Mouse (Mus musculus) kidney, embryonic 15.5 days (tissue): ENCODE measurements around the gene Drd4. TPM values are rescaled to one million over a fixed set of nuclear protein-coding genes. Genes with fewer than 3 reads are reported as not detected.

Experiments
- ATAC-seq: fragments of 200-750 bp; cut with Nextera tagmentation; replicated peaks from 2 replicates; pipeline ENCODE4 v1.8.0; 2017; ENCODE audit warnings: moderate TSS enrichment; ENCODE audit not compliant: low FRiP score
- H3K27ac ChIP-seq: fragments of 300-500 bp; sonication (generic); 2 replicates; pipeline ENCODE4 v1.5.1; 2015; ENCODE audit warnings: mild to moderate bottlenecking, inconsistent platforms
- H3K27me3 ChIP-seq: fragments of 300-500 bp; sonication (generic); 2 replicates; pipeline ENCODE4 v1.6.1; 2015; ENCODE audit warnings: inconsistent platforms
- H3K36me3 ChIP-seq: fragments of 300-500 bp; sonication (generic); 2 replicates; pipeline ENCODE4 v1.6.1; 2015; ENCODE audit warnings: inconsistent platforms
- H3K4me1 ChIP-seq: fragments of 300-500 bp; sonication (generic); 2 replicates; pipeline ENCODE4 v1.6.1; 2015; ENCODE audit warnings: inconsistent platforms
- H3K4me2 ChIP-seq: fragments of 300-500 bp; sonication (generic); 2 replicates; pipeline ENCODE4 v1.6.1; 2015; ENCODE audit warnings: moderate library complexity, mild to moderate bottlenecking, inconsistent platforms
- H3K4me3 ChIP-seq: fragments of 300-500 bp; sonication (generic); replicated peaks from 2 replicates; pipeline ENCODE4 v1.5.1; 2015; ENCODE audit warnings: mild to moderate bottlenecking, inconsistent platforms
- H3K9ac ChIP-seq: fragments of 300-500 bp; sonication (generic); 2 replicates; pipeline ENCODE4 v1.6.1; 2015; ENCODE audit warnings: mild to moderate bottlenecking, inconsistent platforms
- H3K9me3 ChIP-seq: fragments of 300-500 bp; sonication (generic); replicated peaks from 2 replicates; pipeline ENCODE4 v1.6.1; 2016; ENCODE audit warnings: inconsistent platforms
- WGBS: fragments of 180-500 bp; shearing (Covaris S2); methylation state at CpG from one replicate; pipeline ENCODE4 v1.1.7; 2015; ENCODE audit warnings: mixed read lengths; 5-methylcytosine and 5-hydroxymethylcytosine counted together
- polyA plus RNA-seq: library from polyadenylated mRNA; unstranded; fragments of >200 nt; fragmentation: Nextera tagmentation; extraction: Ambion mirVana; gene quantifications from 2 replicates; pipeline ENCODE4 v1.2.1, GENCODE M21; 2015

Gene Drd4
- polyA plus RNA-seq, 1 experiment from 2014 or later, result 1.4 TPM

DNA sequence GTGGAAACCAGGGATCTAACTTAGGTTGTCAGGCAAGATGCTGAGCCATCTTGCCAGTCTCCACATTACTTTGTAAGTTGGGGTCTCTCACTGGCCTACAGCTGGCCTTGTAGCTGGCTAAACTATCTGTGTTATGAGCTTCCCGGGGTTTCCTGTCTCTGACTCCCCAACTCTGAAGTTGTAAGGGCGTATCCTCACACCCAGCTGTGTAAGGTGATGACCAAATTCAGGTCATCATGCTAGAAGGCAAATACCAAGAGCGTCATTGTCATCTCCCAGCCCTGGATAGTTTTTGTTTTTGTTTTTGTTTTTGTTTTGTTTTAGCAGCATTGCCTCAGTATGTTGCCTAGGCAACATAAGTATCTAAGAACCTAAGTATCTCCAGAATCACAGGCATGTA is 21.2 kb upstream of the Drd4 start:
- Histone ChIP-seq H3K4me2 (no peak overlapping the region), H3K36me3 (no peaks in the 10 kb centered on the region), H3K9me3 (no peaks in the 10 kb centered on the region), H3K9ac (no peak overlapping the region), H3K4me3 (no peak overlapping the region), H3K27ac (no peak overlapping the region), H3K4me1 (peaks cover 13% of the 10 kb centered on the region), H3K27me3 (no peaks in the 10 kb centered on the region)
- ATAC-seq, result no peak
- 88% methylated on average over 3 of the region's 3 CpGs for WGBS

DNA sequence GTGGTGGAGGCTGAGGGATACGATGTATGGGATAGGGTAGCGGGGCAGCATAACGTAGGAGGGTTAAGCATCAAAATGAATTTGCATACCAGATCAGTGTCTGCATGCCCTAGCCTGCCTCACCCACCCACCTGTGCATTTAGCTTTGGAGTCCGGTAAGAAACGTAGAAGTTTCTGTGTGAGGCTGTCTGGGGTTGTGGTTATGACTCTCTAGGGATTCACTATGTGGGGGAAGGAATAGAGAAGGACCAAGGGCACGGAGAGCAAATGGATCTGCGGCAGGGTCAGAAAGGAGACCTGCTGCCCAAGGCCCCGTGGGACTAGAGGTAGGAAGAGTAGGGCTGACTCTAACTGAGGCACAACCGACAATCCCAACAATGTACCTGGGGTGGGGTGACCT is 16.4 kb upstream of the Drd4 start:
- no peaks in the 10 kb centered on the region for H3K9me3 ChIP-seq
- H3K4me1 ChIP-seq, result peaks cover 41% of the 10 kb centered on the region
- H3K4me2 ChIP-seq, result no peak overlapping the region
- H3K4me3 ChIP-seq, result no peak overlapping the region
- H3K9ac ChIP-seq, result no peak overlapping the region
- H3K27ac ChIP-seq, result no peak overlapping the region
- H3K36me3 ChIP-seq, result no peaks in the 10 kb centered on the region
- WGBS, result 85% methylated on average over 9 of the region's 9 CpGs
- H3K27me3 ChIP-seq, result no peaks in the 10 kb centered on the region
- no peak for ATAC-seq

DNA sequence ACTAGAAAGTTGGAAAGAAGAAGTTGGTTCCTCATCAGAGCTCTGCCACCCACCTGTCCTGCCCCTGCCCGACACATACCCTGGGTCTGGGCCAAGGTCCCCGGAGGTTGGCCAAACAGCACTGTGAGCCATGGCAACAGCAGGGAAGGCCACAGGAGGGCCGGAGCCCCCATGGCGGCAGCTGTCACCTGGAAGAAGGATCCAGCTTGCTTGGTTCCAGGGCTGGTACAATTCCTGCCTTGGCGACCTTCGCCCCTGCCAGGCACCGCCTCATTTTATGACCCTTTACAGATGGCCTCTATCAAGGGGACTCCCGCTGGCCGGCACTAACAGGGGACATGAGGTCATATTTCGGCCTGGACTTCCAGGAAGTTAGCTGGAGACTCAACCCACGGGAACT is 15.3 kb upstream of the Drd4 start, which contains the start of gene Cdhr5:
Cdhr5 (minus strand) TSS at position 241 of the 400 bp plus-strand sequence.
- WGBS, result 31% methylated on average over 11 of the region's 11 CpGs
- H3K27ac ChIP-seq, result peak within 1 kb of the TSS; percentile 52; the same call in 1 of the 2 replicates

DNA sequence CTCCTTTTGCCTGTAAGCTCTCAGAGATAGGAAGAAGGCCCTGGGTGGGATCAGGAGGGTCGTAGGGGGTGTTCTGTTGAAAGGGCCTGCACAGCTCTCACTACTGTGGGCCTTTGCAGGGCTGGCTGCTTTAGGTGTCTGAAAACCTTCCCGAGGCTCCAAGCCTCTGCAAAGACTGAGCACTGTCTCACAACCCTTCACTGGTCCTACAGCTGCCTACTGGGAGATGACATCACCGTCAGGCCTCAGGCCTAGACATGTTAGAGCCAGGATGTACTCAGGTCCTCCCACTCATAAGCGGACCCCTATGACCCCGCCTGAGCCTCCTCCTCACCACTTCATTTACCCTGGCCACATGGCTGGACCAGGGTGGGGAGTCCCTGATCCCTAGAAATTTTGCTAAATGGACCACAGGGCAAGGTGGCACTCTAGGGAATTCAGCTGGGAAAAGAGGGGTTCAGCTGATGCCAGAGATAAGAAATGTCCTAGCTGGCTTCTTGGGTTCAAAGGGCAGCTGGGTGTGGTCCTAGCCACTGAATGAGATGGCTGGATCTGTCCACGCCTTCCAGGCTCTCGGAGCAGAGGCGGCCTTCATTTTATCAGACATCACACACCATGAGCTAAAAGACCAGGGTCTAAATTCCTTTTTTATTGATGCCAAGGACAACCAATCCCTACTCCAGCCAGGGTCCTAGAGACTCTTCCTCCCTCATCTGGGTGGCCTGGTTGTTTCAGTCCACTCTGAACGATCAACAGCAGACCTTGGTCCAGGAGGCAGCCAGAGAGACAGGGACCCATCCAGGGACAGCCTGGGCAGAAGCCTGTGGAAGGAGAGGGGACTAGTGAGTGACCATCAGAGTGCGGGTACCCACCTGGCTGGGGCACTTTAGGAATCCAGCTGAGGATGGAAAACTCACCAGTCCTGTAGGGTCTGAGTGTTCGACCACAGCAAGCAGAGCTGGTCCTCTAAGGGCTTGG is 13.8 kb upstream of the Drd4 start:
- Histone ChIP-seq H3K9ac (peak overlapping the region; percentile 23; the same call in 1 of the 2 replicates), H3K4me3 (peak overlapping the region; percentile 48)
- ATAC-seq, result no peak

More for the DNA sequence above, 15.3 kb upstream of the Drd4 start, which contains the start of gene Cdhr5:
- Histone ChIP-seq H3K9ac (0 out of 2 replicates have a peak within 1 kb of the TSS, but pooled peaks have one; percentile 12), H3K36me3 (no peaks in the 10 kb centered on the region), H3K27me3 (no peaks in the 10 kb centered on the region), H3K4me1 (peaks cover 41% of the 10 kb centered on the region), H3K9me3 (no peaks in the 10 kb centered on the region), H3K4me2 (peak within 1 kb of the TSS; percentile 24), H3K4me3 (no peak within 1 kb of the TSS)
- ATAC-seq, result no peak

DNA sequence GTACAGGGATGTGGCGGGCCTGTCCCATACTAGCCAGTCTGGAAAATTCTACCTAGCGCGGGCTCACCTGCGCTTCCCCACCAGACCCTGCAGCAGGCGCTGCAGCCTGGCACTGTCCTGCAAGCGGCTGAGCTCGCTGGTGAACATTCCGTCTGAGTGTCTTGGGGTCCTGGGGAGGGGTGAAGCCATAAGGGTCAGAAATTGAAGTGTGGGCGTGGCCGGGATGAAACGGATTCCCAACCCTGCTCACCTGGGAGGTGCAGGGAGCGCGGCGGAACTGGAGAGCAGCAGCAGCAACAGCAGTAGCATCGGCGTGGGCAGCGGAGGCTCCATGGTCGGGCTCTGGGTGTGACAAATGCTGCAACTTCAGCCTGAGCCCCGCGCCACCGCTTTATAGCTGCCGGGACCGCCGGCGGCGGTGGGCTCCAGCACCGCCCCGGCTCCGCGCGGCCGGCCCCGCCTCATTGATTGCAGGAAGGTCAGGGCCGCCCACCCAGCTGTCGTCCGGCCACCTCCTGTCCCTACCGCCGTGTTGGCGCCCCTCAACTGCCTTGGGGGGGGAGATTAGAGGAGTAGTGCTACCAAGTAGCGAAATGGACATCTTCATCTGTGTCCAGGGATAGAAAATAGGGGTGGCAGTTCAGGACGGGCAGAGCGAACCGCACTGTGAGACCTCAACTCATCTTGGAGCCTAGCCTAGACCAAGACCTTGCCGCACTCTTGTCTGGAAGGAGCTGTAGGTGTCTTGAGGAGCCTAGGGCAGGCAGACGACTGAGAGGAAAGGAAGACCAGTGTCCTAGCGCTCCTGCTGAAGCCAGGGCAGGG is 12.8 kb upstream of the Drd4 start, which contains the start of gene Sct:
Sct (minus strand) TSS at position 368 of the 825 bp plus-strand sequence.
- Histone ChIP-seq H3K4me1 (peaks cover 46% of the 10 kb centered on the region), H3K27me3 (no peaks in the 10 kb centered on the region), H3K36me3 (no peaks in the 10 kb centered on the region), H3K4me2 (peak within 1 kb of the TSS; percentile 88), H3K9me3 (no peaks in the 10 kb centered on the region), H3K9ac (peak within 1 kb of the TSS; percentile 51), H3K4me3 (peak within 1 kb of the TSS; percentile 48), H3K27ac (no peak within 1 kb of the TSS)
- ATAC-seq, result peak; percentile 52
- 2% methylated on average over 46 of the region's 46 CpGs for WGBS

More for the DNA sequence above, 13.8 kb upstream of the Drd4 start:
- Histone ChIP-seq H3K9me3 (no peaks in the 10 kb centered on the region), H3K4me1 (peaks cover 46% of the 10 kb centered on the region), H3K4me2 (peak overlapping the region; percentile 88), H3K27ac (no peak overlapping the region), H3K36me3 (no peaks in the 10 kb centered on the region), H3K27me3 (no peaks in the 10 kb centered on the region)
- WGBS, result 71% methylated on average over 11 of the region's 11 CpGs

DNA sequence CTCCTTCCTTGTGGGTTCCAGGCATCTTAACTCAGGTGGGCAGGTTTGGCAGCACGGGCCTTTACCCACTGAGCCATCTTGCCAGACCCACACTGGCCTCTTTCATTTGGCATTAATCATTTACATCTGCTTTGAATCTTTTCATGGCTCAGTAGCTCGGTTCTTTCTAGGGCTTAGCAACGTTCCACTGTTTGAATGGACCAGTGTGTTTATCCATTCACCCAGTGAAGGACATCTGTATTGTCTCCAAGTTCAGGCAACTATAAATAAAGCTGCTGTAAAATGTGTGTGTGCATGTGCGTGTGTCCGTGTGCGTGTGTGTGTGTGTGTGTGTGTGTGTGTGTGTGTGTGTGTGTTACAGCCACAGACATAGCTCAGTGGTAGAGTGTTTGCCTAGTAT is 10.4 kb upstream of the Drd4 start:
- Histone ChIP-seq H3K36me3 (no peaks in the 10 kb centered on the region), H3K9ac (no peak overlapping the region), H3K27ac (peak overlapping the region; percentile 70), H3K4me2 (no peak overlapping the region), H3K9me3 (no peaks in the 10 kb centered on the region), H3K27me3 (no peaks in the 10 kb centered on the region), H3K4me1 (peaks cover 35% of the 10 kb centered on the region), H3K4me3 (no peak overlapping the region)
- 59% methylated on average over 6 of the region's 6 CpGs for WGBS
- peak; percentile 57; the same call in 1 of the 2 replicates for ATAC-seq

DNA sequence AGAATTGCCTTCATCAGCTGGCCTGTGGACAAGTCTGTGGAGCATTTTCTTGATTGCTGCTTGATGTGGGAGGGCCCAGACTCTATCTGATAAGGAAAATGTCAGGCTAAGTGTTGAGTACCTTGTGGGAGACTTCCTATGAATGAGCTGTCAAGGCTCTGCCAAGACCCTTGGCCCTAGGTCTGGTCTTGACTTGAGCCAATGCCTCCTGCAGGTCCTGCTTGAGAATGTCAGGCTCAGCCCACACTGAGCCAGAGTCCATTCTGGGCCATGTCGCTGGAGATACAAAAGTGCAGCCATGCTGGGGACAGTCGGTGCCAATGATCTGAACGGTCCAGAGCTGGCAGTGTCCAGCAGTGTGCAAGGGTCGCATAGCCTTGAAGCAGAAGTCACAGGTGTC is 9.1 kb upstream of the Drd4 start:
- no peak overlapping the region for H3K4me3 ChIP-seq
- no peaks in the 10 kb centered on the region for H3K36me3 ChIP-seq
- no peaks in the 10 kb centered on the region for H3K27me3 ChIP-seq
- ATAC-seq, result no peak
- no peak overlapping the region for H3K4me2 ChIP-seq
- H3K9me3 ChIP-seq, result no peaks in the 10 kb centered on the region
- H3K9ac ChIP-seq, result no peak overlapping the region
- WGBS, result 84% methylated on average over 4 of the region's 4 CpGs
- H3K4me1 ChIP-seq, result peaks cover 22% of the 10 kb centered on the region
- no peak overlapping the region for H3K27ac ChIP-seq

DNA sequence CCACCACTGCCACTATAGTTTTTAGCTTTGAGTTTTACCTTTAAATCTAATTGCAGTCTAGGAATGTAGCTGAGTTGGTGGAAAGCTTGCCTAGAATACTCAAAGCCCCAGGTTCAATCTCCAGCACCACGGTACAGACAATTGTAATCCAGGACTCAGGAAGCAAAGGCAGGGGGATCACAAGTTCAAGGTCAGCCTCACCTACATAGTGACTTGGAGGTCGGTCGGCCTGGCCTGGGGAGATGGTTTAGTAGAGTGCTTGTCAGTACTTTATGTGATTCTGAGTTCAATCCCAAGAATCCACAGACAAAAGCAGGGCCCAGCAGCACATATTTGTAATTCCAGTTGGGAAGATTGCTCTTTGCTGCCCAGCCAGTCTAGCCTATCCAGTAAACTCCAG is 3.8 kb upstream of the Drd4 start:
- Histone ChIP-seq H3K4me1 (peaks cover 16% of the 10 kb centered on the region), H3K9me3 (no peaks in the 10 kb centered on the region), H3K36me3 (no peaks in the 10 kb centered on the region), H3K4me3 (no peak overlapping the region), H3K27me3 (peaks cover 32% of the 10 kb centered on the region), H3K9ac (no peak overlapping the region), H3K4me2 (no peak overlapping the region), H3K27ac (no peak overlapping the region)
- WGBS, result 79% methylated on average over 3 of the region's 3 CpGs
- ATAC-seq, result no peak

DNA sequence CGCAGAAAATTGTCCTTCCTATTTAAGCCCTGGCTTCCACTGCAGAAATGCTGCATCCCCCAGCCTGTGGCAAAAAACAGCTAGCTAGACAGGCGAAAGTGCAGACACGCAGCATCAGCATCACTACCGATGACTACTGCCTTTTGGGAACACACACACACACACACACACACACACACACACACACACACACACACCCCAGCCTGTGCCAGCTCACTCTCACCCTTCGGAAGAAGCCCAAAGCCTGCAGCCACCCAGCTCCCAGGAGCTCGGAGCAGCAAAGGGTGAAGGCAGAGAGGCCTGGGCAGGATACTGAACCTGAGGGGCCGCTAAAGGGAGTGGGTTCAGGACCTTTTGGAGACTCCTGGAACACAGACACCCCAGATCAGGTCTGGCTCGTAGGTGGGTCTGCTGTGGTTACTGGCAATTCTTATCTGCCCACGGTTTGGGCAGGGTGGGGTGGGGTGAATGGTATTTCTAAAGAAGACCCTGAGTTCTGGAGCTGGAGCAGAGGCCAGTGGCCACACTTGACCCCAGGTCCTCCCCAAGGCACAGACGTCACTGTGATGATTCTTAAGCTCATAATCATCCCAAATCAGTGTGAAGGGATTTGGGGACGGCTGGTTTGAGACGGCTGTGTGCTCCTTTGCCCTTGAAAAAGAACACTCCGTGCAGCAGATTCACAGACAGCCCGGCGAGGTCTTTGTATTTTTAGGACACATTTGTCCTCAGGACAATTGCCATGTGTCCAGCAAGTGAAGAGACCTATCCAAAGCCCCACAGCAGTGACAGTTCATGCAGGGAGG is 980 bp downstream of the Drd4 start:
- H3K9ac ChIP-seq, result peak overlapping the region; percentile 37; the same call in 1 of the 2 replicates
- peak overlapping the region; percentile 54 for H3K4me3 ChIP-seq
- H3K4me1 ChIP-seq, result peaks cover 33% of the 10 kb centered on the region
- peaks cover 12% of the 10 kb centered on the region for H3K36me3 ChIP-seq
- H3K27me3 ChIP-seq, result peaks cover 62% of the 10 kb centered on the region
- no peaks in the 10 kb centered on the region for H3K9me3 ChIP-seq
- H3K27ac ChIP-seq, result no peak overlapping the region
- H3K4me2 ChIP-seq, result peak overlapping the region; percentile 95
- WGBS, result 45% methylated on average over 15 of the region's 15 CpGs
- ATAC-seq, result no peak

DNA sequence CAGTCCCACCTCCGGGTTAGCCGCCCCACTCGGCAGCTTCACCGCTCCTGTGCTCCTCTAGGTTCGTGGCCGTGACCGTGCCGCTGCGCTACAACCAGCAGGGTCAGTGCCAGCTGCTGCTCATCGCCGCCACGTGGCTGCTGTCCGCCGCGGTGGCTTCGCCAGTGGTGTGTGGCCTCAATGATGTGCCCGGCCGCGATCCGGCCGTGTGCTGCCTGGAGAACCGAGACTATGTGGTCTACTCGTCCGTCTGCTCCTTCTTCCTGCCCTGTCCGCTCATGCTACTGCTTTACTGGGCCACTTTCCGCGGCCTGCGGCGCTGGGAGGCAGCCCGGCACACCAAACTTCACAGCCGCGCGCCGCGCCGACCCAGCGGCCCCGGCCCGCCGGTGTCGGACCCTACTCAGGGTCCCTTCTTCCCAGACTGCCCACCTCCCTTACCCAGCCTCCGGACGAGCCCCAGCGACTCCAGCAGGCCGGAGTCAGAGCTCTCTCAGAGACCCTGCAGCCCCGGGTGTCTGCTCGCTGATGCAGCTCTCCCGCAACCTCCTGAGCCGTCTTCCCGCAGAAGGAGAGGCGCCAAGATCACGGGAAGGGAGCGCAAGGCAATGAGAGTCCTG is 2.2 kb downstream of the Drd4 start:
- ATAC-seq, result 0 out of 2 replicates have a peak, but pooled peaks have one; percentile 19
- Histone ChIP-seq H3K4me1 (peaks cover 33% of the 10 kb centered on the region), H3K4me2 (peak overlapping the region; percentile 73), H3K36me3 (peaks cover 17% of the 10 kb centered on the region), H3K27ac (no peak overlapping the region), H3K9me3 (no peaks in the 10 kb centered on the region), H3K27me3 (peaks cover 62% of the 10 kb centered on the region), H3K4me3 (peak overlapping the region; percentile 43), H3K9ac (peak overlapping the region; percentile 36)
- WGBS, result under 1% methylated on average over 52 of the region's 53 CpGs

DNA sequence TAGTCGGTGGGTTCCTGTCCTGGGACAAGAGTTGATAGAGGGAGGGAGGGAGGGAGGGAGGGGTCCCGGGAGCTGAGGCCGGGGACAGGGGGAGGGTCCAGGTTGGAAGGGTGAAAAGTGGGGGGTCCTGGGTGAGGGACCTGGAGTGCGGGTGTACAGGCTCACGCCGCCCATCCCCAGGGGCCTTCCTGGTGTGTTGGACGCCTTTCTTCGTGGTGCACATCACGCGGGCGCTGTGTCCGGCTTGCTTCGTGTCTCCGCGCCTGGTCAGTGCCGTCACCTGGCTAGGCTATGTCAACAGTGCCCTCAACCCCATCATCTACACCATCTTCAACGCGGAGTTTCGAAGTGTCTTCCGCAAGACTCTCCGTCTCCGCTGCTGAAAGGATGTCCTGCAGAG is 2.7 kb downstream of the Drd4 start:
- Histone ChIP-seq H3K27me3 (peaks cover 62% of the 10 kb centered on the region), H3K9ac (no peak overlapping the region; the same call in 1 of the 2 replicates), H3K4me3 (peak overlapping the region; percentile 43), H3K36me3 (peaks cover 22% of the 10 kb centered on the region), H3K9me3 (no peaks in the 10 kb centered on the region), H3K4me1 (peaks cover 33% of the 10 kb centered on the region), H3K27ac (no peak overlapping the region), H3K4me2 (peak overlapping the region; percentile 73)
- no peak for ATAC-seq
- 6% methylated on average over 20 of the region's 22 CpGs for WGBS
